Mouse (Mus musculus) MEL (cell line): Measurements from ENCODE around the gene Chd5. TPM values are rescaled to one million over a fixed set of nuclear protein-coding genes. Genes with fewer than 3 reads are reported as not detected.

Source experiments
- DNase-seq: peaks from one replicate; pipeline ENCODE4 v3.0.0; 2011; ENCODE audit warnings: low read depth, low spot score
- H3K27ac ChIP-seq: 2 replicates; pipeline ENCODE4 v1.5.1; 2012; ENCODE audit warnings: low read depth, mild to moderate bottlenecking, control low read depth, low read length, moderate library complexity; ENCODE audit not compliant: control insufficient read depth
- H3K27me3 ChIP-seq, 2 experiments: fragments of 150-350 bp in 1 of 2; sonication (generic) in 1 of 2; 2 replicates each; pipeline ENCODE4 v1.6.1; 2012; ENCODE audit warnings: low read length in 2 of 2, mild to moderate bottlenecking in 2 of 2, improper control_type of control experiment in 1 of 2, moderate library complexity in 1 of 2; ENCODE audit not compliant: insufficient read depth in 2 of 2, control insufficient read depth in 1 of 2
- H3K36me3 ChIP-seq, 2 experiments: 2 replicates each; pipeline ENCODE4 v1.6.1; 2012 to 2014; ENCODE audit warnings: low read length in 2 of 2, improper control_type of control experiment in 1 of 2, inconsistent platforms in 1 of 2, mild to moderate bottlenecking in 1 of 2; ENCODE audit not compliant: insufficient read depth in 2 of 2, control insufficient read depth in 1 of 2
- H3K4me1 ChIP-seq, 2 experiments: fragments of 150-350 bp in 1 of 2; sonication (generic) in 1 of 2; 2 replicates each; pipeline ENCODE4 v1.6.1; 2012; ENCODE audit warnings: low read length in 2 of 2, improper control_type of control experiment in 1 of 2, mild to moderate bottlenecking in 1 of 2; ENCODE audit not compliant: insufficient read depth in 2 of 2, control insufficient read depth in 1 of 2
- H3K4me3 ChIP-seq, 2 experiments: fragments of 150-350 bp in 1 of 2; sonication (generic) in 1 of 2; 2 replicates each; pipeline ENCODE4 v1.5.1; 2012; ENCODE audit warnings: low read depth in 2 of 2, low read length in 2 of 2, mild to moderate bottlenecking in 2 of 2, moderate library complexity in 2 of 2, control low read depth in 1 of 2, improper control_type of control experiment in 1 of 2; ENCODE audit not compliant: control insufficient read depth in 1 of 2, insufficient read depth in 1 of 2
- H3K79me2 ChIP-seq: 2 replicates; pipeline ENCODE4 v1.6.1; 2012; ENCODE audit warnings: mild to moderate bottlenecking, low read length, moderate library complexity; ENCODE audit not compliant: control insufficient read depth, poor library complexity, insufficient read depth
- H3K9ac ChIP-seq: 2 replicates; pipeline ENCODE4 v1.6.1; 2012; ENCODE audit warnings: low read depth, mild to moderate bottlenecking, control low read depth, low read length, moderate library complexity; ENCODE audit not compliant: control insufficient read depth, poor library complexity, severe bottlenecking
- H3K9me3 ChIP-seq: fragments of 150-350 bp; sonication (generic); replicated peaks from 2 replicates; pipeline ENCODE4 v1.6.1; 2012; ENCODE audit warnings: mild to moderate bottlenecking, low read length, improper control_type of control experiment, moderate library complexity; ENCODE audit not compliant: insufficient read depth
- CHD1 ChIP-seq: IDR thresholded peaks from 2 replicates; pipeline ENCODE4 v1.6.1; 2012; ENCODE audit warnings: low read depth, mild to moderate bottlenecking, inconsistent platforms, low read length, improper control_type of control experiment
- E2F4 ChIP-seq: IDR thresholded peaks from 2 replicates; pipeline ENCODE4 v1.6.1; 2011; ENCODE audit warnings: low read depth, low read length, improper control_type of control experiment, borderline replicate concordance
- EP300 ChIP-seq, 2 experiments: IDR thresholded peaks; 2 replicates each; pipeline ENCODE4 v1.6.1; 2011; ENCODE audit warnings: improper control_type of control experiment in 2 of 2, low read length in 2 of 2, low read depth in 1 of 2, mild to moderate bottlenecking in 1 of 2
- MAFK ChIP-seq: IDR thresholded peaks from 2 replicates; pipeline ENCODE4 v1.6.1; 2011; ENCODE audit warnings: low read depth, mild to moderate bottlenecking, low read length, improper control_type of control experiment, borderline replicate concordance
- MAX ChIP-seq: IDR thresholded peaks from 2 replicates; pipeline ENCODE4 v1.6.1; 2011; ENCODE audit warnings: low read length, improper control_type of control experiment
- MEF2A ChIP-seq: IDR thresholded peaks from 2 replicates; pipeline ENCODE4 v1.6.1; 2014; ENCODE audit warnings: low read depth, mild to moderate bottlenecking, inconsistent platforms, low read length, improper control_type of control experiment; ENCODE audit not compliant: poor library complexity, insufficient replicate concordance, severe bottlenecking; ENCODE audit errors: extremely low read depth
- NRF1 ChIP-seq: IDR thresholded peaks from 2 replicates; pipeline ENCODE4 v1.6.1; 2014; ENCODE audit warnings: low read depth, mild to moderate bottlenecking, inconsistent platforms, low read length, improper control_type of control experiment, moderate library complexity; ENCODE audit not compliant: poor library complexity, insufficient read depth, severe bottlenecking
- POLR2A ChIP-seq, 2 experiments: IDR thresholded peaks; 2 replicates each; pipeline ENCODE4 v1.6.1; 2011 to 2012; ENCODE audit warnings: low read length in 2 of 2, mild to moderate bottlenecking in 2 of 2, control low read depth in 1 of 2, improper control_type of control experiment in 1 of 2, low read depth in 1 of 2, moderate library complexity in 1 of 2; ENCODE audit not compliant: control insufficient read depth in 1 of 2, insufficient read depth in 1 of 2, poor library complexity in 1 of 2
- POLR2AphosphoS2 ChIP-seq: IDR thresholded peaks from 2 replicates; pipeline ENCODE4 v1.6.1; 2011; ENCODE audit warnings: low read length, improper control_type of control experiment
- POLR2AphosphoS5 ChIP-seq: IDR thresholded peaks from 2 replicates; pipeline ENCODE4 v1.6.1; 2012; ENCODE audit warnings: low read depth, borderline replicate concordance, mild to moderate bottlenecking, inconsistent platforms, low read length, moderate library complexity, mixed read lengths
- RCOR1 ChIP-seq: IDR thresholded peaks from 2 replicates; pipeline ENCODE4 v1.6.1; 2012; ENCODE audit warnings: low read depth, mild to moderate bottlenecking, inconsistent platforms, low read length, improper control_type of control experiment
- SIN3A ChIP-seq: IDR thresholded peaks from 2 replicates; pipeline ENCODE4 v1.6.1; 2012; ENCODE audit warnings: low read length, improper control_type of control experiment, inconsistent platforms
- TCF12 ChIP-seq: IDR thresholded peaks from 2 replicates; pipeline ENCODE4 v1.6.1; 2014; ENCODE audit warnings: low read depth, mild to moderate bottlenecking, inconsistent platforms, low read length, improper control_type of control experiment, moderate library complexity
- ZMIZ1 ChIP-seq: IDR thresholded peaks from 2 replicates; pipeline ENCODE4 v1.6.1; 2012; ENCODE audit warnings: low read depth, mild to moderate bottlenecking, inconsistent platforms, low read length, improper control_type of control experiment, moderate library complexity
- ZNF384 ChIP-seq: IDR thresholded peaks from 2 replicates; pipeline ENCODE4 v1.6.1; 2012; ENCODE audit warnings: low read depth, mild to moderate bottlenecking, inconsistent platforms, low read length, improper control_type of control experiment
- polyA plus RNA-seq, 2 experiments: library from polyadenylated mRNA; stranded (reverse) in 1 of 2; unstranded in 1 of 2; fragments of >175 nt in 1 of 2; fragments of >200 nt in 1 of 2; gene quantifications; 2 replicates each; pipeline versions ENCODE4 v1.2.1 to v1.2.4; 2012; ENCODE audit warnings: low replicate concordance in 2 of 2, low read depth in 1 of 2; ENCODE audit not compliant: insufficient read length in 2 of 2, insufficient read depth in 1 of 2, missing spikeins in 1 of 2
- total RNA-seq: library from RNA; depleted of rRNA; stranded (reverse); fragments of 300-350 nt; gene quantifications from 2 replicates; pipeline ENCODE4 v1.2.3, GENCODE M21; 2012

Gene Chd5
- total and polyA plus RNA-seq, 3 experiments, result 0.15 to 0.91 TPM; not detected in 1

DNA sequence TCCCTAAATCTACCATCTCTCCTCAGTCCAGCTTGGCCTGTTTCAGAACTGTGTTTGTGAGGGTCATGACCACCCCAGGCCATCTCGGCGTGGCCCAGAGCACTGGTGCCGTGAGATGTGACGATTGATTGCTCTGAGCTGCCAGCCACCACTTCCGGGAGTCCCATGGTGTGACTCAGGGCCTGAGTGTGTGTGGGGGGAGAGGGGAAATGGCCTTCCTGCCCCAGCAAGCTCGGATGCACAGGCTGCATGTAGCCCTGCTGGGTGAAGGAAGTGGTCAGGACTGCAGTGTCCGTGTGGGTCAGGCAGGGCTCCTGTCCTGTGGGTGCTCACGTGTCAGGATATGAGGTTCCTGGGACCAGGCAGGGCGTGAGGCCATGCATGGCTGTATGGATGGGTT lies 23.7 kb downstream of the Chd5 start:
- no peak for TF ChIP-seq EP300 (IDR thresholded peaks at IDR 0.05; ENCODE audit: low read depth in 1 of 2, low read length in 2 of 2)
- TF ChIP-seq RCOR1, result no peak
- no peak for TF ChIP-seq CHD1
- TF ChIP-seq, all 39 proteins: peak for 0
- no peaks in the 10 kb centered on the region for H3K36me3 ChIP-seq
- no peaks in the 10 kb centered on the region for H3K9me3 ChIP-seq
- no peak for DNase-seq
- H3K9ac ChIP-seq, result no peak overlapping the region
- H3K27ac ChIP-seq, result no peak overlapping the region
- H3K4me1 ChIP-seq, result no peaks in the 10 kb centered on the region
- no peak overlapping the region for H3K4me3 ChIP-seq
- H3K79me2 ChIP-seq, result no peaks in the 10 kb centered on the region
- H3K27me3 ChIP-seq, result no peaks in the 10 kb centered on the region

GRCm38 (mm10) chr4:152365228-152365627 lies 26.8 kb downstream of the Chd5 start:
- Histone ChIP-seq H3K9me3 (no peaks in the 10 kb centered on the region), H3K4me3 (no peak overlapping the region), H3K27ac (no peak overlapping the region), H3K36me3 (no peaks in the 10 kb centered on the region), H3K27me3 (no peaks in the 10 kb centered on the region), H3K79me2 (no peaks in the 10 kb centered on the region), H3K9ac (no peak overlapping the region), H3K4me1 (no peaks in the 10 kb centered on the region)
- TF ChIP-seq POLR2AphosphoS5, result no peak
- no peak for TF ChIP-seq ZNF384
- no peak for TF ChIP-seq TCF12
- TF ChIP-seq ZMIZ1, result no peak
- TF ChIP-seq NRF1, result no peak
- TF ChIP-seq MAFK, result no peak
- no peak for TF ChIP-seq POLR2AphosphoS2
- TF ChIP-seq SIN3A, result no peak
- no peak for TF ChIP-seq E2F4
- TF ChIP-seq MAX, result no peak
- no peak for TF ChIP-seq MEF2A
- no peak for TF ChIP-seq POLR2A (IDR thresholded peaks at IDR 0.05; ENCODE audit: control insufficient read depth in 1 of 2, insufficient read depth in 1 of 2, low read depth in 1 of 2, low read length in 2 of 2, poor library complexity in 1 of 2)
- TF ChIP-seq CHD1, result no peak
- no peak for DNase-seq
